Mouse (Mus musculus): ENCODE results near the gene Hoxa3.
A peak's percentile ranks its signal among the peaks of the same experiment; 100 is the strongest.

The Hoxa3 gene

GRCm38 (mm10) chr6:52246403-52246803 is 33.3 kb upstream of the Hoxa3 start:
- DNase-seq, result no peak

DNA sequence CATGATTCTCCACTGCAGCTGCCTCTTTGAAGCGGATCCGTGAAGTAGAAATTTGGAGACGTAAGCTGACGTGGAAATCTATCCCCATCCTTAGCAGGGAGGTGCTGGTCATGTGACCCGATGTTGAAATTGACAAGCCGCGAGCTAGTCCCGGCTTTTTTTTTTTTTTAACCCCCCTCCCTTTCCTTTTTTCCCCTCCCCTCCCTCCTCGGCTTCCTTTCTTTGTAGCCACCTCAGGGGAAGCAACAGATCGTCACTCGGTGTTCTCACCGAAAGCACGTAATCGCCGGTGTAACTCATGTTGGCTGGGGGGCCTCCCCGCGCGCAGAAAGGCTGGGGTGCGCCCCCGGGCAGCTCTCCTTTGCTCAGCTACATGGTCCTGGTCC is 32.6 kb upstream of the Hoxa3 start, which contains the start of gene Hoxa11:
Gene Hoxa11, minus strand, starts transcription at position 54 of the 386 bp plus-strand sequence.
- DNase-seq, result no peak

DNA sequence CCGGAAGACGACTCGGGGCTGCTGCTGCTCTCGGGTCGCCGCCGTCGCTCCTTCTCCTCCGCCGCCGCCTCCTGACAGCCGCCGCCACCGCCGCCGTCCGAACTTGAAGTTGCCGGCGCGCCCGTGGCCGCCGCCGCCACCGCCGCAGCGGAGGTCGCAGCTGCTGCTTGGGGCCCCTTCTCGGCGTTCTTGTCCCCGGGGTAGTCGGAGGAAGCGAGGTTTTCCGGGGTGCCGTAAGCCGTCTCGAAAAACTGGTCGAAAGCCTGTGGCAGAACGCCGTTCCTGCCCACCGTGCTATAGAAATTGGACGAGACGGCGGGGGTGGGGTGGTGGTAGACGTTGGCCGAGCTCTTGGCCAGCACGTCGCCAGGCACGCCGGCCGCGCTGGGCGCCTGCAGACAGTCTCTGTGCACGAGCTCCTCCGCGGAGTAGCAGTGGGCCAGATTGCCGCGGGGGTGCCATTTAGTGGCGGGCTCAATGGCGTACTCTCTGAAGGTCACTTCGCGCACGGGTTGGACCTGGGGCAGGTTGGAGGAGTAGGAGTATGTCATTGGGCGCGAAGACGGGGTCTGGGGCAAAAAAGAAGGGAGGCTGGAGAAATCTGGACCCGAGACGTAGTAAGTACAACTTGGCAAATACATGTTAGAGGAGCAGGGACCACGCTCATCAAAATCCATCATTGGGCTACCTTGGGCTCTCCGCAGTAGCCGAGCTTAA is 32.1 kb upstream of the Hoxa3 start:
- DNase-seq, result no peak

- no peak for DNase-seq
Observed at GRCm38 (mm10) chr6:52244471-52245039, 31.4 kb upstream of the Hoxa3 start.

DNA sequence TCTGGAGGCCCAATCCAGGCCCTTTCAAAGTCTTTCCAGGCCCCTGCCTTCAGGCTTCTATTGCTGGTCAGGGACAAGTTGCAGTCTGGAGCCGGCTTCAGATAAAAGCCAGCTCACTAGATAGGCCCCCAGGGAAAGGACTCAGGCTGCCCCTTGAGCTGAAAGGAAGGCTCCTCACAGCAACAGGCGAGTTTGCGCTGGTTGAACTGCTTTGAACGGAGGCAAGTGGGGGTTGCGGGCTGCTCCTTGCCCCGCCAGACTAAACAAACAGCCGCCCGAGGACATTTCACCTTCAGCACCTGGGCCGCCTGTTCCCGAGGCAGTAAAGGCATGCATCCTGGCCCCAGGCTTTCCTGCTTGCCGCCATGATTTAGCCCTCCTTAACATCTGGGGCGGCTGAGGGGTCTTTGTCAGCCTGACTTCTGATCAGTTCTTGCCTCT is 30.6 kb upstream of the Hoxa3 start:
- no peak for DNase-seq

DNA sequence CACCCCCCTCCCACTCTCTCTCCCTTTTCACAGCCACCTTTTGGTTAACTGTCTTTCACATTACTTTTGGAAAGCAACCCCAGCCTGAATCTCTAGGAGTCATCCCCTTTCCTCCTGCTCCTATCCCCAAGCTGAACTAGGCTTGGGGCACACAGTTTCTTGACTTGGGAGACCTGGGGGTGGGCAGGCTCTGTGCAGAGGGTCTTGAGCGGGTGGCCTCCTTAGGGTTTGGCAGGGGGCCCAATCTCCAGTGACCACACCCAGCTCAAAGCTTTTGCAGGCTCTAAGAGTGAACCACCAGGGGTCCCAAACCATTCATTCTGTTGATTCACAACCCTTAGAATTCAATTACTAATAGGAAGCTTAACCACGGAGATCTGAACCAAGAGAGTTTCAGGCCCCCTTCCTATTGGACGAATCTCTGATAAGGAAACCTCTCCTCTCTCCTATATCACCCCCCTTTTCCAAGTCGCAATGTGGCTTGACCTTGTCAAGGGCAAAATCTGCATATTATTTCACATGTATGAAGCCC is 29.7 kb upstream of the Hoxa3 start:
- DNase-seq, result no peak

DNA sequence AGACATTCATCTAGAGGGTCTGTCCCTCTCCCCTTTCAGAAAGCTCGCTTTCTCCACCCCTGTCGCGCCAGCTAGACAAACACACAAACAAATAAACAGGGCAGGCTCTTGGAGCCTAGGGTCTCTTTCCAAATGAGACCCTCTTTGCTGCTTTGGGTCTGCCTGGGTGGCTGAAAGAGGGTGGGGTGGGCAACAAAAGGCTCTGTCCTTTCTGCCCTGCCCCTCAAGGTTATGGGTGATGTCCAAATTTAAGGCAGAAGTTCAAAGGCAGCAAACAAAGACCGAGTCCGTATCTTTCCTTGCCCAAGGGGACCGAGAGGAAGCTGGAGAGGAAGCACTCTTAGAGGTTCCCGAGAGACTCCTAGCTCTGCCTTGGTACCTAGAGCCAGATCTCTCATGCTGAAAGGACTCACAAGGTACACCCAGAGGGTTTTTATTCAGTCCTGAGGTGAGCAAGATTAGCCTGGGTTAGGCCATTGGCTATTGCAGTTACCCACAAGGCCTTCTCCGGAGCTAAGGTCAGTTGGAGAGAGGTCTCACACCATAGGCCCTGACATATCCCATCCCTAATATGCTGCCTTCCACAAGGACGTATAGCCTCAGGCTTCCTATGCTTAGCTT is 28.0 kb upstream of the Hoxa3 start:
- no peak for DNase-seq

DNA sequence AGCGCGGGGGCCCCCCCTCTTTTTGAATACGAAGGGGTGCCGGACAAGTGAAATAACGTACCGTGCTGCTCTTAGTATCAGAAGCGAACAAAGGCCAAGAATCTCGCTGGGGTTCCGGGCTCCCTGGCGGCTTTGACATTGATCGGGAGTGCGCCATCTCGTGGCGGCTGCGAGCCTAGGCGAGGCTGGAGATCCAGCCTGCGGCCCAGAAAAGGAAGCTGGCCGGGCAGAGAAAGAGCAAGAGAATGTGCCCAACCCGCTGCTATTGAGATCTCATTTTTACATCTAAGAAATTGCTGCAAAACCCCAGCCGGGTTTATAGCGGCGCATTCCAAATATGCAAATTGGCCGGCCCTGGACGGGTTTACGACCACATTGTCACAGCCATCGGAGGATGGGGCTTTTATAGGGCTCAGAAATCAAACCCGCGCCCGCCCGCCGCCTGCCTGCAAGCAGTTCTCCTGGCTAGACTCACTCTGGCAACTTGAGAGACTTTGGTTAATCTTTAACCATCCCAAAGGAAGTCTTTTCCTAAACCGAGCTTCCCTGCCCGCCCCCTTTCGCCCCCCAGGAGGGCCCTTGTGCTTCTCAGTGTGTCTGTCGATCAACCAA is 27.4 kb upstream of the Hoxa3 start, which contains the start of gene Hoxa10:
Gene Hoxa10, minus strand, starts transcription at position 466 of the 612 bp plus-strand sequence.
- DNase-seq, result peak; percentile 89

GRCm38 (mm10) chr6:52239625-52240388 is 26.7 kb upstream of the Hoxa3 start:
- DNase-seq, result no peak

DNA sequence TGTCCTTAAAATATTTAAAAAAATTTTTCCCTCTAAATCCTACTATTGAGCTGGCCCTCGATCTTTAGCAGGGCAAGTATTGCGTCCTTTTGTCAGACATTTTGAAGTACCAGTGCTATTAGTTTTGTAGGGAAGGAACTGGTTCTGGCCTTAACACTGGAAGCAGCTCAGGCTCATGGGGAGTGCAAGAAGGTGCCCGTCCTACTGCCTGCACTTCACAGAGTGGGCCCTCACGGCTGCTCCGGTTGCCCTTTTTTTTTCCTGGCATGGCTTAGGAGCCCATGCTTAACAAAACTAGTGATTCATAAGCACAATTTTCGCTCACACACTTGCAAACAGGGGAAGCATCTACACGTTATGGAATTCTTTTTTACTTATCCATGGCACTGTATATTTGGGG is 25.8 kb upstream of the Hoxa3 start:
- DNase-seq, result no peak

DNA sequence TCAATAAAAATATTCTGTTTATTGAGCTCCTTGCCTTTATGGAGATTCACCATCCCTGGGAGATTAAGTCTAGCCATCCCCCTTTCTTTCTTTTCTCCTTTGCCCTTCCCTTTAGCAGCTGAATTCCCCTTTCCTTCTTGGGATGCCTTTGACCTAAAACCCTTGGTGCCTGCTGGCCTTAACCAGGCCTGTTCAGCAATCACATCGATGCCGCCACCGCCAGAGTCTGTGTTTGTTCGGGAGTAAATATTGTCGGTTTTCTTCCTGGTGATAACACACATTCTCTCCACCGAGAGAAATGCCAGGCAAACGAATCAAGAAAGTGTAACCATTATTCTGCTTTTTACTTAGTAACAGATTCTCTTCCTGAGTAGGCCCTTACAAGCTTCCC is 25.0 kb upstream of the Hoxa3 start:
- no peak for DNase-seq

DNA sequence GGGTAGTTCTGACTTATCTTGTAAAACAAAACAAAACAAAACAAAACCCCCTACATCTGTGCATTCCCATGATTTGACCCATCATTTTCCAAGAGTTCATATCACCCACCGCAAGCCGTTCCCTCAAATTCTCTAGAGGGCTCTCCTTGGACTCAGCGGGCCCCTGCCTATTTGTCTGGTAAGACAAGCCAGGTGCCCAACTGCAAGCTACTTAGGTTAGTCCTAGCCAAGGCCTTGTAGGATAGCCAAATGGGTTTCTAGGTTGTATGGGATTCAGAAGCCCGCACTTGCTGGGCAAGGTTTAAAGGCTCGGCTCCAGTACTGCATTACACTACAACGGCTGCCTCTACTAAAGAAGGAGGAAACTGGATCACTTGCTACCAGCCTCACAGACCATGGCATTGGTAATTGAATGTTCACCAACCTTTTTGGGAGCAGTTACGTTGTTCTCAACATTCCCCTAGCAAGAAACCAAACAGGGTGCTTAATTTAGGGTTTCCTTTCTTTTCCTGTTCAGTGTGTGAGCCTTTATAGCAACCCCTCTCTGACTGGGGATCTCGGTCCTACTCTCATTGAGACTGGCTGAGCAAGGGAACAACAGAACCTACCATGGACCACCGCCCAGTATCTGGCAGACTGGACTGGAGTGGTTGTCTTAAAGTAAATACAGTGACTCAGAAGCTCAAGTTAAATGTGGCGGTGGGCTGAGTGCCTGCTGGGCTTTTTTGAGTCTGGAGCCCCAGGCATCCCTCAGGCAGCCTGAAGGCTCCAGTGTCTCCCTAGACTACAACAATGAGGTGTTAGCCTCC is 24.4 kb upstream of the Hoxa3 start:
- DNase-seq, result no peak

- DNase-seq, result no peak
Observed at GRCm38 (mm10) chr6:52236806-52237205, 23.7 kb upstream of the Hoxa3 start.

- no peak for DNase-seq
Observed at GRCm38 (mm10) chr6:52235866-52236265, 22.7 kb upstream of the Hoxa3 start.

GRCm38 (mm10) chr6:52235267-52235666 is 22.1 kb upstream of the Hoxa3 start:
- no peak for DNase-seq

DNA sequence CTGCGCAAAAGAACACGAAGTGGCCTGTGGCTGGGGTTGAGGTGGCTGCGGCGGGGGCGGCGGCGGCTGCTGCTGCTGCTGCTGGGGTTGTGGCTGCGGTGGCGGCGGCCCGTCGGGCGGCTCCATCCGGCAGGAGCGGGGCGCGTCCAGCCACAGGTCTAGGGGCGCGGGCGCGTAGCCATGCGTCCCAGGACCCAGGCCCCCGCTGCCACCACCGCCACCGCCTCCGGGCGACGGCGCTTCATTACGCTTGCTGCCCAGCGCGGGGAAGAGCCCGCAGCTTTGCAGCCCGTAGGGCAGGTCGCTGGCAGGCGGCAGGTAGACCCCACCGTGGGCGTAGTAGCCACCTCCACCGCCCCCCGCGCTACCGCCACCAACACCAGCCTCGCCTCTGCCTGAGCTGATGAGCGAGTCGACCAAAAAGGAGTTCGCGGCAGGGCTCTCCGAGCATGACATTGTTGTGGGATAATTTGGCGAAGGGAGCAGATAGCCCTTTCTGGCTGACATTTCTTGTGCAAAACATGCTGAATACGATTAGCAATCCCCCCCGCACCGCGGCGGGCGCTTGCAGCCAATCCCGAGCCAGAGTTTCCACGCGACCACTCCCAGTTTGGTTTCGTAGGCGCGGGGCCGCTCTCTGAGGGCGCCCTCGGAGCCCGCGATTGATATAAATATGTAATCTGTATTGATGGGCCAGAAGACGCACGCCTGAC is 21.4 kb upstream of the Hoxa3 start:
- peak; percentile 72 for DNase-seq

GRCm38 (mm10) chr6:52233546-52234427 is 20.7 kb upstream of the Hoxa3 start:
- DNase-seq, result peak; percentile 89

DNA sequence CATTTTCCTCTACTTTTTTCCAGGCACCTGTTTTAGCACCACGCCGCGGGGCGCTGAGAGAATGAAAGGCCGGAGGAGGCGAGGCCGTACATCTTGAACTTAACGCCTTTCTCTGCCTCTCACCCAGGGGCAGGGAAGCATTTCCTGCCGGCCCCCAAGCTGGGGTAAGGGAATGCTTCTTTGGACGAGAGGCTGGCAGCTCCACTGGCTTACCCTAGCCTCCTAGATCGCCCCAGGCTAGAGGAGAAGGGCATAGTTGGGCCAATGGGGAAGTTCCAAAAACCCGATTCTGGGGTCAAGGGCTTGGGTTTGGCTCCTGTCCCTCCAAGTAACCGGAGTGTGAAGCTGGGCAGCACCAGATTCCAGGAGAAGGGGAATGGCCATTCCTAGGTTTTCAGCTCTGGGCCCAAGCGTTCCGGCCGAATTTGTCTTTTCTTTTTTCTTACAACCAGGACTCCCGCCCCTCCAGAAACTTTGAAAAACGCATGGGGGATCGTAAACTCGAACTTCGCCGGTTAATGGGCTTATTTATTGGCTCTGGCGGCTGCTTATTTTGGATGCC is 19.9 kb upstream of the Hoxa3 start:
- no peak for DNase-seq

GRCm38 (mm10) chr6:52232568-52232965 is 19.4 kb upstream of the Hoxa3 start:
- peak; percentile 73 for DNase-seq
